ENCODE assay signal across 21 mouse cellular contexts in the genomic region with DNA sequence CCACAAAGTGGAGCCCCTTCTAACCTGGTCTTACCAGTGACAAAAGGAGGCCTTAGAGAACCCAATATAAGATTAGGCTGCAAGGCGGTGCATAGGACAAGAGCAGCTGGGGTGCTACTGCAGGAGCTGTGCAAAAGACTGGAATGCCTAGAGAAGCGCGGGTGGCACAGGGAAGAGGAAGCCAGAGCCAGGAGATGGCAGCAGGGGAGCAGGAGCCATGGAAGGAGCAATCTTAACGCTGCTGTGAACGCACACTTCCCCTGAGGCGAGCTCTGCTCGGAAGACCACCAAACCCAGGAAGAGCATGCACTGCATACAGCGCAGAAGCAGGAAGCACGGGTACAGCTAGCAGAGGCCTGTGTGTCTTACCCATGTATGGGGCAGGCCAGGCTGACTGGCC.
A peak's percentile ranks its signal among the peaks of the same experiment; 100 is the strongest.
DNase-seq lines count a peak whose midpoint lies in the region; ATAC-seq and TF ChIP-seq lines count a peak whose summit lies in the region.
"Had no signal": no experiment of that assay in that cellular context is flagged by ENCODE, and none has a peak within 500 bp of the region (broad histone marks: within the 10 kb centered on the region; RNA-seq: fewer than 3 reads in every experiment).

No protein-coding gene starts in this region.

- TF ChIP-seq CTCF in kidney, postnatal 0 days (IDR thresholded peaks at IDR 0.05; ENCODE audit: low read depth): peak; percentile 36; the same call in 1 of the 2 replicates

- H3K4me2 ChIP-seq in kidney, postnatal 0 days (ENCODE audit: low read length): no peak overlapping the region
- H3K4me2 ChIP-seq: embryonic facial prominence, embryonic 15.5 days; hindbrain, embryonic 14.5 days; limb, embryonic 15.5 days; neural tube, embryonic 13.5 days had no signal

- H3K27me3 ChIP-seq in kidney, postnatal 0 days (ENCODE audit: insufficient read depth, low read length): no peaks in the 10 kb centered on the region
- H3K27me3 ChIP-seq: CH12.LX; embryonic facial prominence, embryonic 15.5 days; limb, embryonic 15.5 days; megakaryocyte, embryonic 14.5 days; neural tube, embryonic 13.5 days had no signal

- H3K36me3 ChIP-seq in kidney, postnatal 0 days (ENCODE audit: insufficient read depth, low read length): 0 out of 2 replicates have a peak, but pooled peaks cover 3% of the 10 kb centered on the region

- no peak for DNase-seq in frontal cortex, postnatal 14 days (ENCODE audit: low spot score in 2 of 2)
- DNase-seq in kidney, postnatal 0 days (ENCODE audit: low spot score): no peak
- DNase-seq in kidney, adult 9 months: no peak
- DNase-seq in retina, postnatal 1 day: peak; percentile 54
- DNase-seq in retina, embryonic 14.5 days (ENCODE audit: low spot score): no peak
- DNase-seq in kidney, postnatal 10 days: no peak
- DNase-seq: cerebellum, postnatal 10 days; gastrocnemius, postnatal 10 days; heart, postnatal 10 days; kidney, postnatal 14 days; midbrain, embryonic 14.5 days; right cerebral cortex, postnatal 14 days; thymus, adult 2 months had no signal

- 69% methylated on average over 9 of the region's 9 CpGs for WGBS in kidney, postnatal 0 days

- peaks cover 23% of the 10 kb centered on the region for H3K4me1 ChIP-seq in kidney, postnatal 0 days (replicated peaks; ENCODE audit: insufficient read depth, low read length)
- H3K4me1 ChIP-seq: embryonic facial prominence, embryonic 15.5 days had no signal

- peak; percentile 82 for ATAC-seq in frontal cortex, adult (ENCODE audit: low TSS enrichment)
- ATAC-seq in kidney, postnatal 0 days (replicated peaks; ENCODE audit: low FRiP score, low read depth): no peak
- ATAC-seq: intestine, embryonic 16.5 days had no signal

- no peaks in the 10 kb centered on the region for H3K9me3 ChIP-seq in kidney, postnatal 0 days (replicated peaks; ENCODE audit: low read length)
- H3K9me3 ChIP-seq: embryonic facial prominence, embryonic 15.5 days; limb, embryonic 15.5 days; megakaryocyte, embryonic 14.5 days; neural tube, embryonic 13.5 days had no signal

- H3K9ac ChIP-seq in kidney, postnatal 0 days (ENCODE audit: low read depth, low read length): no peak overlapping the region
- H3K9ac ChIP-seq: embryonic facial prominence, embryonic 15.5 days; hindbrain, embryonic 14.5 days; limb, embryonic 15.5 days; neural tube, embryonic 13.5 days had no signal

- no peak overlapping the region for H3K4me3 ChIP-seq in kidney, postnatal 0 days (replicated peaks; ENCODE audit: low read depth, low read length)
- H3K4me3 ChIP-seq: embryonic facial prominence, embryonic 15.5 days; limb, embryonic 15.5 days; megakaryocyte, embryonic 14.5 days; neural tube, embryonic 13.5 days had no signal

- no peak overlapping the region for H3K27ac ChIP-seq in kidney, postnatal 0 days
- H3K27ac ChIP-seq: embryonic facial prominence, embryonic 15.5 days; hindbrain, embryonic 14.5 days; limb, embryonic 15.5 days; neural tube, embryonic 13.5 days had no signal
